Mouse (Mus musculus): ENCODE results near the gene Hesx1. TPM values are rescaled to one million over a fixed set of nuclear protein-coding genes. Genes with fewer than 3 reads are reported as not detected.

Hesx1 gene
- polyA plus RNA-seq, 1 experiment from 2014 or later: 1.7 TPM

DNA sequence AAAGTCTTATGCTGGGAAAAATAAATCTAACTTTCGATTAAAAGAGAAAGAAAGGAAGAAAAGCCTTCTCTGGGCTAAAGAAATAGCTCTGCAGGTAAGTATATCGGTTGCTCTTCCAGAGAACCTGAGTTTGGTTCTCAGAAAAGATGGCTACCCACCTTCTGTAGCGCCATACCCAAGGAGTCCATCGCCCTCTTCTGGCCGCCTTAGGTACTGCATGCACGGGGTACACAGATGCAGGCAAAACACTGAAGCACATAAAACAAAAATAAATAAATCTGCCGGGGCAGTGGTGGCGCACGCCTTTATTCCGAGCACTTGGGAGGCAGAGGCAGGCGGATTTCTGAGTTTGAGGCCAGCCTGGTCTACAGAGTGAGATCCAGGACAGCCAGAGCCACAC, 28.7 kb downstream of the Hesx1 start:
- H3K36me3 ChIP-seq (ENCODE audit: control insufficient read depth, insufficient read depth, low read length): no peaks in the 10 kb centered on the region
- H3K9ac ChIP-seq (ENCODE audit: low read depth, low read length): no peak overlapping the region
- no peak for ATAC-seq (replicated peaks; ENCODE audit: insufficient number of reproducible peaks, low FRiP score, low TSS enrichment)
- no peak overlapping the region for H3K4me3 ChIP-seq (ENCODE audit: low read depth, low read length)
- WGBS (ENCODE audit: insufficient replicate concordance): 43% methylated on average over 11 of the region's 11 CpGs
- H3K4me1 ChIP-seq (ENCODE audit: control insufficient read depth, insufficient read depth, low read length): no peaks in the 10 kb centered on the region
- H3K9me3 ChIP-seq (replicated peaks; ENCODE audit: control insufficient read depth, low read length): no peaks in the 10 kb centered on the region
- no peak overlapping the region for H3K4me2 ChIP-seq
- H3K27me3 ChIP-seq (ENCODE audit: control insufficient read depth, insufficient read depth, low read length): no peaks in the 10 kb centered on the region
- H3K27ac ChIP-seq (ENCODE audit: low read depth, low read length): no peak overlapping the region

DNA sequence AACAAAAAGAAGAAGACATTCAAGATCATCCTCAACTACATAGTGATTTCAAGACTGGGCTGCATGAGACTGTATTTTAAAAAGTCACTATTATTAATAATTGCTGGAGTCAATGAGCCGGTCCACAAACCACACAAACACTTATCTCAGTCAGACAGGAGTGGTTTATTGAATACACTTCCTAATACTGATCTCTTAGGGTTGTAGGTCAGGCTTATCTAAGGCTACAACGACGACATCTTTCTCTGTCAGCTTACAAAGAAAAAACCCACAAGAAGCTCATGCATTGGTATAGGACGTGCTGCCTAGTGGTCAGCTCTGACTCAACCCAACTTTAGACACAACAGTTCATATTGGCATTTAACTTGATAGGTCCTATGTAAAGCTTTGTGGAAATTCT, 30.4 kb downstream of the Hesx1 start:
- ATAC-seq (replicated peaks; ENCODE audit: insufficient number of reproducible peaks, low FRiP score, low TSS enrichment): no peak
- Histone ChIP-seq H3K4me2 (no peak overlapping the region), H3K4me1 (ENCODE audit: control insufficient read depth, insufficient read depth, low read length) (no peaks in the 10 kb centered on the region; the same call in 1 of the 2 replicates)

DNA sequence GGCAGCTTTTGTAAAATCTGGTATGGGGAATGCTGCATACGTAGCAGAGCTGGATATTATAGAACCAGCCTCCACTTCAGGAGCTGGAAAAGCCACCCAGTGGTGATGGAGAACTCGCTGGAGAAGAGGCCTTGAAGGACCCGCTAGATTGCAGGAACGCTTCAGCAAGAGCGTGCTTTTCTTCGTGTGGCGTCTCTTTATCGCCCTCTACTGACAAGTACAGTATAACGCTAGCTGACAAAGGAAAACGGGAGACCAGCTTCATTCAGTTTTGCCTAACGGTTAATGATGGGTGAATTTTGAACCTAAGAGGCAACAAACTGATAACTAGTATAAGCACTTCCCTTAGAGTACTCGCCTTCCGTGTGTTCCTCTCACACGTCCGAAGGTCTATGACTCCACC, 35.6 kb downstream of the Hesx1 start:
- Histone ChIP-seq H3K4me3 (ENCODE audit: low read depth, low read length) (no peak overlapping the region), H3K27ac (ENCODE audit: low read depth, low read length) (peak overlapping the region; percentile 46; the same call in 1 of the 2 replicates), H3K9ac (ENCODE audit: low read depth, low read length) (no peak overlapping the region), H3K4me2 (peak overlapping the region; percentile 51), H3K36me3 (ENCODE audit: control insufficient read depth, insufficient read depth, low read length) (no peaks in the 10 kb centered on the region), H3K4me1 (ENCODE audit: control insufficient read depth, insufficient read depth, low read length) (no peaks in the 10 kb centered on the region; the same call in 1 of the 2 replicates), H3K9me3 (replicated peaks; ENCODE audit: control insufficient read depth, low read length) (no peaks in the 10 kb centered on the region), H3K27me3 (ENCODE audit: control insufficient read depth, insufficient read depth, low read length) (no peaks in the 10 kb centered on the region)
- no peak for ATAC-seq (replicated peaks; ENCODE audit: insufficient number of reproducible peaks, low FRiP score, low TSS enrichment)
- WGBS (ENCODE audit: insufficient replicate concordance): 3% methylated on average over 15 of the region's 15 CpGs

More for the DNA sequence above, 30.4 kb downstream of the Hesx1 start:
- Histone ChIP-seq H3K27ac (ENCODE audit: low read depth, low read length) (no peak overlapping the region), H3K36me3 (ENCODE audit: control insufficient read depth, insufficient read depth, low read length) (no peaks in the 10 kb centered on the region), H3K9ac (ENCODE audit: low read depth, low read length) (no peak overlapping the region), H3K9me3 (replicated peaks; ENCODE audit: control insufficient read depth, low read length) (no peaks in the 10 kb centered on the region), H3K4me3 (ENCODE audit: low read depth, low read length) (no peak overlapping the region), H3K27me3 (ENCODE audit: control insufficient read depth, insufficient read depth, low read length) (no peaks in the 10 kb centered on the region)
- WGBS (ENCODE audit: insufficient replicate concordance): 58% methylated on average over 4 of the region's 4 CpGs

DNA sequence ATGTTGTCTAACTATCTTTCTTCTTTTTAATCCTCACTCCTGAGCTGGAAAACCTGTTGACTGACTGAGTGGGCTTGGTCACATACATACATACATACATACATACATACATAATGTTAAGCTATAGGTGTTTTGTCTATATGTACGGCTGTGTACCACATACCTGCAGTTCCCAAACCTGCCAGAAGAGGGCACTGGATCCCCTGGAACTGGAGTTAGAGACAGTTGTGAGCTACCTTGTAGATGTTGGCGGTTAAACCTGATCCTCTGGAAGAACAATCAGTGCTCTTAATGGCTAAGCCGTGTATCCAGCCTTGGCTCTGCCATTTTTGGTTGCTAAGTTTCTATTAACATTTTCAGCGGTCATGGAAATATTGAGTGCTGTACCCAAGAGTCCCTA, 36.9 kb downstream of the Hesx1 start:
- no peaks in the 10 kb centered on the region for H3K36me3 ChIP-seq (ENCODE audit: control insufficient read depth, insufficient read depth, low read length)
- WGBS (ENCODE audit: insufficient replicate concordance): 18% methylated on average over 4 of the region's 4 CpGs
- no peaks in the 10 kb centered on the region; the same call in 1 of the 2 replicates for H3K4me1 ChIP-seq (ENCODE audit: control insufficient read depth, insufficient read depth, low read length)
- H3K9me3 ChIP-seq (replicated peaks; ENCODE audit: control insufficient read depth, low read length): no peaks in the 10 kb centered on the region
- no peak overlapping the region for H3K27ac ChIP-seq (ENCODE audit: low read depth, low read length)
- ATAC-seq (replicated peaks; ENCODE audit: insufficient number of reproducible peaks, low FRiP score, low TSS enrichment): 0 out of 2 replicates have a peak, but pooled peaks have one; percentile 2
- H3K9ac ChIP-seq (ENCODE audit: low read depth, low read length): no peak overlapping the region
- no peak overlapping the region for H3K4me2 ChIP-seq
- H3K27me3 ChIP-seq (ENCODE audit: control insufficient read depth, insufficient read depth, low read length): no peaks in the 10 kb centered on the region
- no peak overlapping the region for H3K4me3 ChIP-seq (ENCODE audit: low read depth, low read length)

DNA sequence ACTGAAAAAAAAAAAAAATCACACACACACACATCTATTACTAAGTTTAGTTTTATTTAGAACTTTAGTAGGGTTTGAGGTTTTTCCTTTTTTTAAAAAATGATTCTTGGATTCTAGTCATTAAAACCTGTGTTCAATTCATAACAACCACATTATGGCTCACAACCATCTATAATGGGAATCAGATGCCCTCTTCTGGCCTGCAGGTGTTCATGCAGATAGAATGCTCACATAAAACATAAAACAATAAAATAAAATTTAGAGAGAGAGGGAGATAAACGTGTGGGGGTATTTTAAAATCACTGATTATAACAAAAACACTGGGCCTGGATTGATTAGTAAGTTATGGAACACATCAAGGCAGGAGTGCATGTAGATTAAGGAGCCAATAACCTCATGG, 43.3 kb downstream of the Hesx1 start:
- no peak overlapping the region for H3K4me3 ChIP-seq (ENCODE audit: low read depth, low read length)
- H3K27me3 ChIP-seq (ENCODE audit: control insufficient read depth, insufficient read depth, low read length): no peaks in the 10 kb centered on the region; the same call in 1 of the 2 replicates
- no peaks in the 10 kb centered on the region for H3K9me3 ChIP-seq (replicated peaks; ENCODE audit: control insufficient read depth, low read length)
- 68% methylated on average over 1 of the region's 1 CpGs for WGBS (ENCODE audit: insufficient replicate concordance)
- no peak overlapping the region for H3K27ac ChIP-seq (ENCODE audit: low read depth, low read length)
- no peak overlapping the region for H3K4me2 ChIP-seq
- no peak overlapping the region for H3K9ac ChIP-seq (ENCODE audit: low read depth, low read length)
- ATAC-seq (replicated peaks; ENCODE audit: insufficient number of reproducible peaks, low FRiP score, low TSS enrichment): no peak
- no peaks in the 10 kb centered on the region for H3K36me3 ChIP-seq (ENCODE audit: control insufficient read depth, insufficient read depth, low read length)
- no peaks in the 10 kb centered on the region for H3K4me1 ChIP-seq (ENCODE audit: control insufficient read depth, insufficient read depth, low read length)

DNA sequence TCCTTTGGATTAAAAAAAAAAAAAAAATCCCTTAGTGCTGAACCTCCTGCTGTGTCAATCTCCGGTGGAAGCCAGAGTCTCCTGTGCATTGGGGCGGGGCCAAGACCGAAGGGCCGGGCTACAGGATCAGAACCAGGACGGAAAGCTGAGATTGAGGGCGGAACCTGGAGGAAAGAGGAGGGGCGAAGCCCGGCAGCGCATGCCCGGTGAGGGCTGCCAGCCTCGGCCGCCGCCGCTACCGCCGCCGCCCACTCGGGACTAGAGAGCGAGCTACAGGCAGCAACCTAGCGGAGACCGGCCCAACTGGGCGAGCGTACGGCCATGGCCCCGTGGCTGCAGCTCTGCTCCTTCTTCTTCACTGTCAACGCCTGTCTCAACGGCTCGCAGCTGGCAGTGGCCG, 44.6 kb downstream of the Hesx1 start, which contains the start of gene Il17rd:
TSS of gene Il17rd (plus strand) at position 159 of the 400 bp plus-strand sequence.
- H3K36me3 ChIP-seq (ENCODE audit: control insufficient read depth, insufficient read depth, low read length): no peaks in the 10 kb centered on the region
- H3K4me2 ChIP-seq: peak within 1 kb of the TSS; percentile 82
- no peak within 1 kb of the TSS; the same call in 1 of the 2 replicates for H3K27ac ChIP-seq (ENCODE audit: low read depth, low read length)
- H3K9me3 ChIP-seq (replicated peaks; ENCODE audit: control insufficient read depth, low read length): no peaks in the 10 kb centered on the region
- H3K4me1 ChIP-seq (ENCODE audit: control insufficient read depth, insufficient read depth, low read length): peaks cover 5% of the 10 kb centered on the region; the same call in 1 of the 2 replicates
- ATAC-seq (replicated peaks; ENCODE audit: insufficient number of reproducible peaks, low FRiP score, low TSS enrichment): peak; percentile 85
- peak within 1 kb of the TSS; percentile 77 for H3K4me3 ChIP-seq (ENCODE audit: low read depth, low read length)
- peak within 1 kb of the TSS; percentile 74 for H3K9ac ChIP-seq (ENCODE audit: low read depth, low read length)
- WGBS (ENCODE audit: insufficient replicate concordance): under 1% methylated on average over 28 of the region's 29 CpGs
- H3K27me3 ChIP-seq (ENCODE audit: control insufficient read depth, insufficient read depth, low read length): no peaks in the 10 kb centered on the region; the same call in 1 of the 2 replicates

DNA sequence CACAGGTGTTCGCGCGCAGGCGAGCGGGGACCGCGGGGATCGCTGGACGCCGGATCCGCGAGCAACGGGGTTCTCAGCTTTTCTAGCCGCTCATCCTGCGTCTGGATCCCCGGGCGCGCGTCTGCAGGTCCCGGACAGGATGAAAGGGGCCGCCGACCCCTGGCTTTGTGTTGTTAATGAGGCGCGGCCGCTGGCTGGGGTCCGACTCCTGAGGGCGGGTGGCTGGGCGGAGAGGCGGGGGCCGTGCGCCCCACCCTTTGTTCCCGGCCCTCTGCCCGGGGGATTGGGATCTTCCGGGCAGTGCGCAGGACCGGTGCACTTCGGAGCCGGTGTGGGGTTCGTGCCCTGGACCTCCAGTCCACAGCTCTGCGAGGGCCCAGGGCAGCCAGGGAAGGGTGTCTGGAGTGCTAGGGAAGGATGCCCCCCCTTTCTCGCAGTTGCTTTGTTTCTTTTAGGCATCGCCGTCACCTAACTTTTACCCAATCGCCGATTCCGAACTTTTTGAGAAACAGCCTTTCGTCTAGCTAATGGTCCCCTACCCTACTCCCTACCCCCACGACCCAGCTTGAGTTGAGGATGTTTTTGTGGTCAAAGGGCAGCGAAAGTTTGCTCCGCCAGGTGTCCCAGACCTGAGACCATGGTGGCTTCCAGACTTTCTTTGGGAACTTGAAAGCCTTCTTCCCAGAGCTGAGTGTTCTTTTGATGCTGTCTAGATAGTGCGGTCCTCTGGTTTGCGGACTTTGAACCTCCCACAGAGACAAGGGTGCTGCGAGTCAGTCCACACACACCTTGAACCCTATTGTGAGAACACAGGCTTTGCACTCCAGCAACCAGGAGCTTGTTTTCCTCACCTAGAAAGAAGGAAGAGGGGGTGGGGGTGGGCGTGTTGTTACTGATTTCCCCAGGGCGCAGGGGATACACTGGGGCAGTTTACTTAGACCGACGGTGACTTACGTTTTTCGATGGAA, 45.3 kb downstream of the Hesx1 start:
- under 1% methylated on average over 54 of the region's 59 CpGs for WGBS (ENCODE audit: insufficient replicate concordance)
- Histone ChIP-seq H3K4me1 (ENCODE audit: control insufficient read depth, insufficient read depth, low read length) (peaks cover 12% of the 10 kb centered on the region), H3K27ac (ENCODE audit: low read depth, low read length) (no peak overlapping the region; the same call in 1 of the 2 replicates), H3K36me3 (ENCODE audit: control insufficient read depth, insufficient read depth, low read length) (no peaks in the 10 kb centered on the region), H3K4me2 (peak overlapping the region; percentile 82), H3K9me3 (replicated peaks; ENCODE audit: control insufficient read depth, low read length) (no peaks in the 10 kb centered on the region), H3K9ac (ENCODE audit: low read depth, low read length) (peak overlapping the region; percentile 74), H3K4me3 (ENCODE audit: low read depth, low read length) (peak overlapping the region; percentile 77), H3K27me3 (ENCODE audit: control insufficient read depth, insufficient read depth, low read length) (no peaks in the 10 kb centered on the region; the same call in 1 of the 2 replicates)
- peak; percentile 46; the same call in 1 of the 2 replicates for ATAC-seq (replicated peaks; ENCODE audit: insufficient number of reproducible peaks, low FRiP score, low TSS enrichment)

DNA sequence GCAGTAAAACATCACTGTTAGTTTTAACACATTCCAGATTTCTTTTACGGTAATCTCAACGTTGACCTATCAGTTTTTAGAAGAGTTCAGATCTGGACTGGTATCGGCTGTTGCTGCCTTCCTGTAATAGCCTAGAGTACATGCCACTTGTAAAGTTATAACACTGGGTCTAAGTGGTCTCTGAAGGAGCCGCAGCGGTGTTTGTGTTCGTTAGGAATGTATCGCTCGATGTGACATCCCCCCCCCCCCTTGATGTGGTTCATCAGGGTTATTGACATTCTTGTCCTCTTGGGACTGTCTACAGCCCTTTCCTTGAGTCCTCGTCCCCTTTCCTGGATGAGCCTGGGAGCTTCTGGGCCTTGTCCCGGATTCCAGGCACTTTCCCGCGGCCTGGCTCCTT, 46.2 kb downstream of the Hesx1 start:
- H3K9me3 ChIP-seq (replicated peaks; ENCODE audit: control insufficient read depth, low read length): no peaks in the 10 kb centered on the region
- H3K27me3 ChIP-seq (ENCODE audit: control insufficient read depth, insufficient read depth, low read length): no peaks in the 10 kb centered on the region; the same call in 1 of the 2 replicates
- H3K36me3 ChIP-seq (ENCODE audit: control insufficient read depth, insufficient read depth, low read length): no peaks in the 10 kb centered on the region
- WGBS (ENCODE audit: insufficient replicate concordance): 10% methylated on average over 12 of the region's 12 CpGs
- H3K4me1 ChIP-seq (ENCODE audit: control insufficient read depth, insufficient read depth, low read length): peaks cover 20% of the 10 kb centered on the region
- no peak overlapping the region for H3K9ac ChIP-seq (ENCODE audit: low read depth, low read length)
- ATAC-seq (replicated peaks; ENCODE audit: insufficient number of reproducible peaks, low FRiP score, low TSS enrichment): no peak
- H3K4me2 ChIP-seq: peak overlapping the region; percentile 82
- H3K4me3 ChIP-seq (ENCODE audit: low read depth, low read length): peak overlapping the region; percentile 77
- H3K27ac ChIP-seq (ENCODE audit: low read depth, low read length): no peak overlapping the region

Measured in heart, embryonic 11.5 days (tissue).